In genomic region chr2:19656436-19656835, GRCm38 (mm10) we compare ENCODE assay signal across 8 mouse cellular contexts. TPM values are rescaled to one million over a fixed set of nuclear protein-coding genes. Genes with fewer than 3 reads are reported as not detected.
DNase-seq lines count a peak whose midpoint lies in the region; ATAC-seq and TF ChIP-seq lines count a peak whose summit lies in the region.

No protein-coding gene starts in this region.

- peaks cover 19% of the 10 kb centered on the region for H3K4me1 ChIP-seq in heart, embryonic 13.5 days
- no peaks in the 10 kb centered on the region; the same call in 1 of the 2 replicates for H3K4me1 ChIP-seq in heart, adult 2 months (ENCODE audit: control insufficient read depth, insufficient read depth, low read length)
- no peaks in the 10 kb centered on the region for H3K4me1 ChIP-seq in embryonic facial prominence, embryonic 12.5 days
- peaks cover 7% of the 10 kb centered on the region for H3K4me1 ChIP-seq in kidney, embryonic 16.5 days (ENCODE audit: insufficient read depth, low read length)
- peaks cover 13% of the 10 kb centered on the region for H3K4me1 ChIP-seq in midbrain, embryonic 16.5 days (ENCODE audit: control insufficient read depth, insufficient read depth, low read length)

- H3K4me2 ChIP-seq in heart, embryonic 13.5 days = peak overlapping the region; percentile 89
- H3K4me2 ChIP-seq in embryonic facial prominence, embryonic 12.5 days (replicated peaks) = peak overlapping the region; percentile 87
- H3K4me2 ChIP-seq in kidney, embryonic 16.5 days (replicated peaks; ENCODE audit: low read depth, low read length) = peak overlapping the region; percentile 88
- peak overlapping the region; percentile 84 for H3K4me2 ChIP-seq in midbrain, embryonic 16.5 days (ENCODE audit: low read length)

- TF ChIP-seq CTCF in heart, adult 2 months (IDR thresholded peaks at IDR 0.05) = no peak

- no peaks in the 10 kb centered on the region for H3K9me3 ChIP-seq in heart, embryonic 13.5 days
- H3K9me3 ChIP-seq in embryonic facial prominence, embryonic 12.5 days = no peaks in the 10 kb centered on the region
- no peaks in the 10 kb centered on the region for H3K9me3 ChIP-seq in kidney, embryonic 16.5 days (ENCODE audit: low read length)
- no peaks in the 10 kb centered on the region for H3K9me3 ChIP-seq in midbrain, embryonic 16.5 days (replicated peaks; ENCODE audit: control insufficient read depth, low read length, poor library complexity, severe bottlenecking)

- peak overlapping the region; percentile 78; the same call in 1 of the 2 replicates for H3K9ac ChIP-seq in heart, embryonic 13.5 days
- no peak overlapping the region for H3K9ac ChIP-seq in heart, adult 2 months (ENCODE audit: low read depth, low read length)
- no peak overlapping the region for H3K9ac ChIP-seq in embryonic facial prominence, embryonic 12.5 days
- no peak overlapping the region for H3K9ac ChIP-seq in kidney, embryonic 16.5 days (replicated peaks; ENCODE audit: low read length)
- H3K9ac ChIP-seq in midbrain, embryonic 16.5 days (ENCODE audit: low read depth, low read length) = no peak overlapping the region

- peak overlapping the region; percentile 78 for H3K4me3 ChIP-seq in heart, embryonic 13.5 days
- H3K4me3 ChIP-seq in heart, adult 2 months = no peak overlapping the region
- no peak overlapping the region for H3K4me3 ChIP-seq in embryonic facial prominence, embryonic 12.5 days
- peak overlapping the region; percentile 77 for H3K4me3 ChIP-seq in kidney, embryonic 16.5 days (ENCODE audit: low read length)
- H3K4me3 ChIP-seq in midbrain, embryonic 16.5 days (ENCODE audit: low read depth, low read length) = no peak overlapping the region

- 0 out of 2 replicates have a peak, but pooled peaks cover 1% of the 10 kb centered on the region for H3K79me2 ChIP-seq in heart, adult 2 months (replicated peaks; ENCODE audit: control insufficient read depth, insufficient read depth, low read length)

- no peak for TF ChIP-seq POLR2A in heart, adult 2 months (IDR thresholded peaks at IDR 0.05; ENCODE audit: insufficient read depth, low read depth, low read length)

- peaks cover 15% of the 10 kb centered on the region; the same call in 1 of the 2 replicates for H3K27me3 ChIP-seq in heart, embryonic 13.5 days (replicated peaks)
- no peaks in the 10 kb centered on the region for H3K27me3 ChIP-seq in heart, adult 2 months (ENCODE audit: control insufficient read depth, insufficient read depth, low read length)
- H3K27me3 ChIP-seq in embryonic facial prominence, embryonic 12.5 days = peaks cover 17% of the 10 kb centered on the region
- H3K27me3 ChIP-seq in kidney, embryonic 16.5 days (ENCODE audit: insufficient read depth, low read length) = peaks cover 12% of the 10 kb centered on the region
- H3K27me3 ChIP-seq in midbrain, embryonic 16.5 days (ENCODE audit: control insufficient read depth, insufficient read depth, low read depth, low read length) = peaks cover 6% of the 10 kb centered on the region

- WGBS in heart, embryonic 13.5 days = 27% methylated on average over 5 of the region's 5 CpGs
- whole genome bisulfite sequencing in heart, adult 2 months = 64% methylated on average over 5 of the region's 5 CpGs
- WGBS in embryonic facial prominence, embryonic 12.5 days = 22% methylated on average over 5 of the region's 5 CpGs
- 28% methylated on average over 5 of the region's 5 CpGs for WGBS in kidney, embryonic 16.5 days
- WGBS in midbrain, embryonic 16.5 days = 31% methylated on average over 5 of the region's 5 CpGs

- no peak for ATAC-seq in heart, embryonic 13.5 days (ENCODE audit: extremely low read depth, insufficient number of reproducible peaks, low FRiP score, low TSS enrichment)
- ATAC-seq in embryonic facial prominence, embryonic 12.5 days (ENCODE audit: insufficient number of reproducible peaks, insufficient read depth, low FRiP score, low TSS enrichment) = no peak
- ATAC-seq in kidney, embryonic 16.5 days (ENCODE audit: low FRiP score, low TSS enrichment) = no peak
- no peak for ATAC-seq in midbrain, embryonic 16.5 days

- no peak overlapping the region for H3K27ac ChIP-seq in heart, embryonic 13.5 days (replicated peaks)
- no peak overlapping the region for H3K27ac ChIP-seq in heart, adult 2 months
- H3K27ac ChIP-seq in embryonic facial prominence, embryonic 12.5 days = no peak overlapping the region
- H3K27ac ChIP-seq in kidney, embryonic 16.5 days (ENCODE audit: low read length) = no peak overlapping the region
- no peak overlapping the region for H3K27ac ChIP-seq in midbrain, embryonic 16.5 days (ENCODE audit: low read length)

- no peaks in the 10 kb centered on the region for H3K36me3 ChIP-seq in heart, embryonic 13.5 days
- peaks cover 9% of the 10 kb centered on the region for H3K36me3 ChIP-seq in heart, adult 2 months (ENCODE audit: control insufficient read depth, insufficient read depth, low read length)
- H3K36me3 ChIP-seq in embryonic facial prominence, embryonic 12.5 days = no peaks in the 10 kb centered on the region
- H3K36me3 ChIP-seq in kidney, embryonic 16.5 days (ENCODE audit: insufficient read depth, low read length) = no peaks in the 10 kb centered on the region
- H3K36me3 ChIP-seq in midbrain, embryonic 16.5 days (ENCODE audit: control insufficient read depth, insufficient read depth, low read length) = no peaks in the 10 kb centered on the region

- TF ChIP-seq EP300 in heart, adult 2 months (IDR thresholded peaks at IDR 0.05; ENCODE audit: insufficient read depth, low read depth, low read length) = no peak

- no peak for DNase-seq in heart, adult 2 months
- DNase-seq in adrenal gland, postnatal 10 days = no peak
- no peak for DNase-seq in right cerebral cortex, postnatal 4 days
- no peak for DNase-seq in frontal cortex, adult 2 months (ENCODE audit: extremely low spot score in 1 of 2, low spot score in 1 of 2)

- intact Hi-C loops in heart, adult 2 months (cut with DNase I) = loop anchor here (2.0 to 10.0 kb wide), 4 partner anchors 102 to 1609 kb away; partner anchors contain the start of genes Enkur, Skida1 and Thnsl1

RNA-seq across cellular contexts. Expression of gene Otud1, which starts 1.1 kb away (rescaled TPM):
- 5.2 and 8.0 TPM in 2 replicates for polyA plus RNA-seq in heart, embryonic 13.5 days (2015; fragmentation: Nextera tagmentation; extraction: Ambion mirVana)
- 10 to 100 TPM; 22.6 to 27.6 TPM for total RNA-seq in heart, adult 2 months (2021)
- polyA plus RNA-seq in heart, adult 2 months (2012; rRNA removed) = 5.0 and 5.7 TPM in 2 replicates
- 1.4 and 1.7 TPM in 2 replicates for polyA plus RNA-seq in embryonic facial prominence, embryonic 12.5 days (2016; fragmentation: Nextera tagmentation; extraction: Ambion mirVana)
- 1.4 TPM in 2 replicates for polyA plus RNA-seq in kidney, embryonic 16.5 days (2015; fragmentation: Nextera tagmentation; extraction: Ambion mirVana)
- 0.80 and 1.1 TPM in 2 replicates for polyA plus RNA-seq in midbrain, embryonic 16.5 days (2015; fragmentation: Nextera tagmentation; extraction: Ambion mirVana)
- 10 to 100 TPM in 1 of 2 experiments, 1 to 10 TPM in 1; 9.4 to 10.6 TPM for total RNA-seq in adrenal gland, postnatal 10 days (2021)
- polyA plus RNA-seq in frontal cortex, adult 2 months (2012; rRNA removed) = 14.2 and 14.3 TPM in 2 replicates

Comparison
In these comparisons a context has a peak if more than half of its experiments do, and no peak if none do; other contexts are left out.
1. H3K4me3 ChIP-seq: peak in heart, embryonic 13.5 days (single experiment) and kidney, embryonic 16.5 days (single experiment); none in heart, adult 2 months (single experiment), embryonic facial prominence, embryonic 12.5 days (single experiment) and midbrain, embryonic 16.5 days (single experiment).
2. Peak in every context shown above with its lines, with median percentiles within 50 percentile points of each other: H3K4me2 ChIP-seq.